Mouse (Mus musculus): Measurements from ENCODE around the gene Gas2l1. TPM values are rescaled to one million over a fixed set of nuclear protein-coding genes. Genes with fewer than 3 reads are reported as not detected.
"Not testable (repeated sequence)": the region's sequence is repeated elsewhere in the genome, so short reads cannot be mapped to it uniquely, and the experiment has no call there.

The Gas2l1 gene
- polyA plus RNA-seq (2017; shearing (Covaris generic)): under 1 TPM; 0.37 to 0.38 TPM

GRCm38 (mm10) chr11:5065056-5065821 lies at the start of gene Gas2l1:
Gene Gas2l1, minus strand, starts transcription at chr11:5065327.
- ATAC-seq: peak; percentile 21

GRCm38 (mm10) chr11:5113645-5114044 lies 48.5 kb upstream of the Gas2l1 start:
- ATAC-seq: no peak

- no peak for ATAC-seq
Measured at GRCm38 (mm10) chr11:5109441-5109840, 44.3 kb upstream of the Gas2l1 start.

GRCm38 (mm10) chr11:5103986-5104509 lies 38.9 kb upstream of the Gas2l1 start:
- no peak for ATAC-seq

GRCm38 (mm10) chr11:5102384-5102783 lies 37.3 kb upstream of the Gas2l1 start:
- no peak for ATAC-seq

- ATAC-seq: no peak
Measured at GRCm38 (mm10) chr11:5101641-5102040, 36.5 kb upstream of the Gas2l1 start.

GRCm38 (mm10) chr11:5100801-5101200 lies 35.7 kb upstream of the Gas2l1 start:
- ATAC-seq: no peak

- no peak for ATAC-seq
Measured at GRCm38 (mm10) chr11:5100283-5100682, 35.2 kb upstream of the Gas2l1 start.

- ATAC-seq: no peak
Measured at GRCm38 (mm10) chr11:5099576-5100183, 34.6 kb upstream of the Gas2l1 start.

GRCm38 (mm10) chr11:5098736-5099542 lies 33.8 kb upstream of the Gas2l1 start, which contains the start of the genes Rhbdd3 and Ewsr1:
Gene Rhbdd3, plus strand, starts transcription at chr11:5098926.
Gene Ewsr1, minus strand, starts transcription at chr11:5099266.
- peak; percentile 75 for ATAC-seq

GRCm38 (mm10) chr11:5098035-5098735 lies 33.1 kb upstream of the Gas2l1 start:
- no peak for ATAC-seq

GRCm38 (mm10) chr11:5096480-5097020 lies 31.4 kb upstream of the Gas2l1 start:
- no peak for ATAC-seq

- ATAC-seq: no peak
Measured at GRCm38 (mm10) chr11:5095877-5096276, 30.8 kb upstream of the Gas2l1 start.

- no peak for ATAC-seq
Measured at GRCm38 (mm10) chr11:5091706-5092105, 26.6 kb upstream of the Gas2l1 start.

- no peak for ATAC-seq
Measured at GRCm38 (mm10) chr11:5089147-5089546, 24.0 kb upstream of the Gas2l1 start.

- ATAC-seq: not testable (repeated sequence)
Measured at GRCm38 (mm10) chr11:5076843-5077242, 11.7 kb upstream of the Gas2l1 start.

GRCm38 (mm10) chr11:5075760-5076159 lies 10.6 kb upstream of the Gas2l1 start:
- ATAC-seq: no peak

- no peak for ATAC-seq
Measured at GRCm38 (mm10) chr11:5074882-5075281, 9.8 kb upstream of the Gas2l1 start.

GRCm38 (mm10) chr11:5068126-5068971 lies 3.2 kb upstream of the Gas2l1 start:
- no peak for ATAC-seq

- no peak for ATAC-seq
Measured at GRCm38 (mm10) chr11:5067063-5067462, 1.9 kb upstream of the Gas2l1 start.
